Mouse (Mus musculus): Measurements from ENCODE around the gene Tap1. TPM values are rescaled to one million over a fixed set of nuclear protein-coding genes. Genes with fewer than 3 reads are reported as not detected.

The Tap1 gene
- total and polyA plus RNA-seq, 3 experiments = 102 to 184 (median 157) TPM

DNA sequence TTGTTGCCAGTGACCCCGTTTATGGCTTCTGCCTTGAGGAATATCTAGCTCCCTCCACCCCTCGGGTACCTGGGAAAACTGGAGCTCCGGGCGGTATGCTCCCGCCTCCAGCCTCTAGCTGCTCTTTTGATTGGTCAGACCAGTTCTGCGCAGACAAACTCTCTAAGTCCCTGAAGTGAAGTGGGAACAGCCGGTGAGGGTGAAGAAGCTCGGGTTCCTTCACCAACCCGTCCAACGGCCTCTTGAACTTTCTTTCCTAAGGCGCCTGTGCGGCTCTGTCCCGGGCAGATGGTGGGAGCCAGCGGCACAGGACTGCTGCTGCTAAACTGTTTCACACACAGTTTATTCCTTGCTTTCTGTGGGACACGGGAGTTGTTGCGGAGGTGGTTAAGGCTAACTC, 47.9 kb upstream of the Tap1 start:
- Histone ChIP-seq H3K4me3 (replicated peaks in 1 of 3; ENCODE audit: low read depth in 2 of 3, low read length in 2 of 3, poor library complexity in 1 of 3) (no peak overlapping the region), H3K79me2 (replicated peaks; ENCODE audit: control insufficient read depth, extremely low read depth, insufficient read depth, poor library complexity, severe bottlenecking) (no peaks in the 10 kb centered on the region), H3K36me3 (replicated peaks in 1 of 2; ENCODE audit: control insufficient read depth in 1 of 2, insufficient read depth in 1 of 2, low read length in 1 of 2) (peaks cover 6 to 39% of the 10 kb centered on the region in 2 experiments), H3K27me3 (replicated peaks) (no peaks in the 10 kb centered on the region), H3K4me1 (ENCODE audit: control insufficient read depth in 1 of 2, insufficient read depth in 2 of 2) (peaks cover 9 to 54% of the 10 kb centered on the region in 2 experiments), H3K4me2 (ENCODE audit: insufficient read depth, low read depth, poor library complexity, severe bottlenecking) (no peak overlapping the region), H3K9ac (ENCODE audit: insufficient read depth, low read depth) (no peak overlapping the region), H3K9me3 (replicated peaks; ENCODE audit: low read length) (no peaks in the 10 kb centered on the region), H3K27ac (ENCODE audit: insufficient read depth, low read depth) (no peak overlapping the region)
- in situ Hi-C loops (cut with MboI; ENCODE audit: low pct_ligation_motif_present, low pct_unique_long_range_greater_than_20kb, low sequenced_read_pairs) = no loop called here
- no peak for TF ChIP-seq CTCF (conservative IDR thresholded peaks at IDR 0.05 in 1 of 2, IDR thresholded peaks at IDR 0.05 in 1 of 2; ENCODE audit: low read depth in 2 of 2, low read length in 2 of 2)
- TF ChIP-seq KAT2A (IDR thresholded peaks at IDR 0.05; ENCODE audit: insufficient replicate concordance, low read length) = no peak
- no peak for TF ChIP-seq JUND (conservative IDR thresholded peaks at IDR 0.05; ENCODE audit: low read depth, low read length)
- no peak for TF ChIP-seq ZC3H11A (IDR thresholded peaks at IDR 0.05; ENCODE audit: low read depth, low read length)
- no peak for TF ChIP-seq MYC (IDR thresholded peaks at IDR 0.05; ENCODE audit: low read depth, low read length)
- TF ChIP-seq CHD1 (IDR thresholded peaks at IDR 0.05; ENCODE audit: low read depth, low read length) = no peak
- no peak for DNase-seq (ENCODE audit: extremely low read depth)
- dilution Hi-C loops (cut with MboI; ENCODE audit: extremely low pct_ligation_motif_present, extremely low pct_unique_long_range_greater_than_20kb, low sequenced_read_pairs) = no loop called here

DNA sequence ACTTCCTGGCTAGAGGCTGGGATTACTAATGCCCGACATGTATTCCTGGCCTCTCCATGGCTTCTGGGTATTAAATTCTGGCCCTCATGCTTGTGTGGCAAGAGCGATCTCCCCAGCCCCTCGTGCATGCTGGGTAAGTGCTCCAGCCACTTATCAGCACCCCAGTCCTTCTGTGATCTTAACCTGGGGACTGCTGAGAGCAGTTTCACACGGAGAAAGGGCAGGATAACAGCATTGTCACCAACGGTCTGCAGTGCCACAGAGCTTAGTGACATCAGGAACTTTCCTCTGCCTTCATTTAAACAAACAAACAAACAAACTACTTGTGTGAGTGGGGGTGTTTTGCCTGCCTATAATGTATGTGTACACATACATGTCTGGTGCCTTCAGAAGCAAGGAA, 47.1 kb upstream of the Tap1 start:
- Histone ChIP-seq H3K9ac (ENCODE audit: insufficient read depth, low read depth) (no peak overlapping the region), H3K4me1 (ENCODE audit: control insufficient read depth in 1 of 2, insufficient read depth in 2 of 2) (peaks cover 12 to 50% of the 10 kb centered on the region in 2 experiments), H3K4me3 (replicated peaks in 1 of 3; ENCODE audit: low read depth in 2 of 3, low read length in 2 of 3, poor library complexity in 1 of 3) (no peak overlapping the region), H3K27ac (ENCODE audit: insufficient read depth, low read depth) (no peak overlapping the region), H3K79me2 (replicated peaks; ENCODE audit: control insufficient read depth, extremely low read depth, insufficient read depth, poor library complexity, severe bottlenecking) (no peaks in the 10 kb centered on the region), H3K9me3 (replicated peaks; ENCODE audit: low read length) (no peaks in the 10 kb centered on the region), H3K4me2 (ENCODE audit: insufficient read depth, low read depth, poor library complexity, severe bottlenecking) (no peak overlapping the region), H3K27me3 (replicated peaks) (no peaks in the 10 kb centered on the region), H3K36me3 (replicated peaks in 1 of 2; ENCODE audit: control insufficient read depth in 1 of 2, insufficient read depth in 1 of 2, low read length in 1 of 2) (peaks cover 6 to 39% of the 10 kb centered on the region in 2 experiments)
- in situ Hi-C loops (cut with MboI; ENCODE audit: low pct_ligation_motif_present, low pct_unique_long_range_greater_than_20kb, low sequenced_read_pairs) (no loop called here), dilution Hi-C loops (cut with MboI; ENCODE audit: extremely low pct_ligation_motif_present, extremely low pct_unique_long_range_greater_than_20kb, low sequenced_read_pairs) (no loop called here)
- DNase-seq (ENCODE audit: extremely low read depth) = no peak
- TF ChIP-seq NELFE (IDR thresholded peaks at IDR 0.05; ENCODE audit: low read depth, low read length) (no peak), GABPA (IDR thresholded peaks at IDR 0.05; ENCODE audit: insufficient replicate concordance, low read depth, low read length) (no peak), RCOR1 (conservative IDR thresholded peaks at IDR 0.05; ENCODE audit: low read depth, low read length) (no peak), NRF1 (IDR thresholded peaks at IDR 0.05; ENCODE audit: low read depth, low read length) (no peak), MAX (IDR thresholded peaks at IDR 0.05; ENCODE audit: low read length) (no peak), BHLHE40 (IDR thresholded peaks at IDR 0.05; ENCODE audit: low read depth, low read length) (no peak), ZNF384 (IDR thresholded peaks at IDR 0.05; ENCODE audit: low read depth, low read length) (no peak), CTCF (conservative IDR thresholded peaks at IDR 0.05 in 1 of 2, IDR thresholded peaks at IDR 0.05 in 1 of 2; ENCODE audit: low read depth in 2 of 2, low read length in 2 of 2) (no peak), CHD1 (IDR thresholded peaks at IDR 0.05; ENCODE audit: low read depth, low read length) (no peak), MXI1 (IDR thresholded peaks at IDR 0.05; ENCODE audit: low read depth, low read length) (no peak), POLR2A (IDR thresholded peaks at IDR 0.05; ENCODE audit: low read depth, low read length) (no peak), MYC (IDR thresholded peaks at IDR 0.05; ENCODE audit: low read depth, low read length) (no peak), POLR2AphosphoS2 (IDR thresholded peaks at IDR 0.05; ENCODE audit: low read depth, low read length) (no peak)

Measured in CH12.LX (cell line).